Mouse (Mus musculus) hindbrain, postnatal 0 days (tissue): ENCODE measurements around the gene Ttll7. TPM values are rescaled to one million over a fixed set of nuclear protein-coding genes. Genes with fewer than 3 reads are reported as not detected.

Experiments
- ATAC-seq: fragments of 200-750 bp; cut with Nextera tagmentation; 2 replicates; pipeline ENCODE4 v1.8.0; 2017; ENCODE audit warnings: mild to moderate bottlenecking, moderate TSS enrichment, moderate library complexity
- DNase-seq: peaks from one replicate; pipeline ENCODE4 v3.0.0-alpha.2; 2015; ENCODE audit warnings: low spot score
- H3K27ac ChIP-seq: fragments of 300-500 bp; sonication (generic); 2 replicates; pipeline ENCODE4 v1.5.1; 2014; ENCODE audit warnings: mild to moderate bottlenecking
- H3K27me3 ChIP-seq: fragments of 300-500 bp; sonication (generic); 2 replicates; pipeline ENCODE4 v1.6.1; 2014; ENCODE audit warnings: low read length, mixed read lengths; ENCODE audit not compliant: insufficient read depth
- H3K36me3 ChIP-seq: fragments of 300-500 bp; sonication (generic); 2 replicates; pipeline ENCODE4 v1.6.1; 2014; ENCODE audit warnings: low read length, mixed read lengths; ENCODE audit not compliant: insufficient read depth
- H3K4me1 ChIP-seq: fragments of 300-500 bp; sonication (generic); 2 replicates; pipeline ENCODE4 v1.6.1; 2014; ENCODE audit warnings: antibody characterized with exemption, low read length, mixed read lengths; ENCODE audit not compliant: insufficient read depth
- H3K4me2 ChIP-seq: fragments of 300-500 bp; sonication (generic); 2 replicates; pipeline ENCODE4 v1.6.1; 2014; ENCODE audit warnings: low read depth, mild to moderate bottlenecking, low read length, moderate library complexity, mixed read lengths
- H3K4me3 ChIP-seq: fragments of 300-500 bp; sonication (generic); 2 replicates; pipeline ENCODE4 v1.5.1; 2014; ENCODE audit warnings: low read length
- H3K9ac ChIP-seq: fragments of 300-500 bp; sonication (generic); replicated peaks from 2 replicates; pipeline ENCODE4 v1.6.1; 2014; ENCODE audit warnings: mild to moderate bottlenecking, low read length, moderate library complexity, mixed read lengths
- H3K9me3 ChIP-seq: fragments of 300-500 bp; sonication (generic); 2 replicates; pipeline ENCODE4 v1.6.1; 2016; ENCODE audit warnings: low read length, mixed read lengths
- CTCF ChIP-seq: IDR thresholded peaks from 2 replicates; pipeline ENCODE4 v1.5.1; 2016; ENCODE audit warnings: antibody characterized with exemption, control low read depth, low read depth
- WGBS: fragments of 180-500 bp; shearing (Covaris S2); extraction: QIAGEN DNeasy Blood & Tissue Kit; methylation state at CpG from one replicate; pipeline ENCODE4 v1.1.7; 2014; 5-methylcytosine and 5-hydroxymethylcytosine counted together
- polyA plus RNA-seq: library from polyadenylated mRNA; unstranded; fragments of >200 nt; fragmentation: Nextera tagmentation; extraction: Ambion mirVana; gene quantifications from 2 replicates; pipeline ENCODE4 v1.2.1, GENCODE M21; 2015
- total RNA-seq: library from RNA; depleted of rRNA; stranded (reverse); fragments of >200 nt; gene quantifications from 2 replicates; pipeline ENCODE4 v1.2.3, GENCODE M21; 2014

Gene Ttll7
- total and polyA plus RNA-seq, 2 experiments from 2014 or later = 7.9 to 20.4 TPM

DNA sequence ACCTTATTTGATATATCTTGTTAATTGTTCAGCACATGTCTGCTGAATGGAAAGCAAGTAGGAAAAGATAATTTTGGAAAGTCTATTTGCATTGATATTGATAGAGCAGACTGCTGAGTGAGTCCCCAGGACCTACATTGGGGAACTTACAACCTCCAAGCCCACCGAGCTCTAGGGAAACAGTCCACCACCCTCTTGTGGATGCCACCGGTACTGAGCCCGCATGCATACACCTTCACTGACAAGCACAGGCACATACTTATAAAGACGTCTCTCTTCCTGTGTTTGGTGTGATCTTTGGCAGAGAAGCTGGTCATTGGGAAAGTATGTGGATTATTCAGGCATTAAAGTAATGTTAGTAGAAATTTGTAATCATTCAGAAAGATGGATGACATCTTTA, 14.4 kb downstream of the Ttll7 start:
- Histone ChIP-seq H3K36me3 (no peaks in the 10 kb centered on the region), H3K27me3 (no peaks in the 10 kb centered on the region), H3K9ac (no peak overlapping the region), H3K4me3 (no peak overlapping the region), H3K4me1 (no peaks in the 10 kb centered on the region), H3K27ac (no peak overlapping the region), H3K9me3 (no peaks in the 10 kb centered on the region), H3K4me2 (no peak overlapping the region)
- no peak for DNase-seq
- ATAC-seq = no peak
- 38% methylated on average over 4 of the region's 4 CpGs for whole genome bisulfite sequencing
- peak; percentile 60 for TF ChIP-seq CTCF

DNA sequence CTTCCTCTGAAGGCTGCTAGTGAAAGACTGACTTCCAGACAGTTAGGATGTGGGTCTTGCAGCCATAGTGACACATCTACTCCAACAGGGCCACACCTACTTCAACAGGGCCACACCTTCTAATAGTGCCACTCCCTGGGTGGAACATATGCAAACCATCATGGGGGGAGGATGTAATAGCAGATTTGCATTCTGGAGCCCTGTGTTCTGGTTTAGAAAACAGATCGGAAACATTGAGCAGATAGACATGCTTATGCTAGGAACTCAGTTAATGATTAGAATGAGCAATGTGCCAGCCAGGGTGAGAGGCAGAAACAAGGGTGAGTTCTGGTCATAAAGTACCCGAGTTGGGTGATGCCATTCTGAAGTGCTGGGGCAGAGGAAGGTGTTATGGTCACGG, 19.8 kb downstream of the Ttll7 start:
- Histone ChIP-seq H3K9ac (no peak overlapping the region), H3K4me1 (no peaks in the 10 kb centered on the region), H3K9me3 (no peaks in the 10 kb centered on the region), H3K27me3 (no peaks in the 10 kb centered on the region), H3K27ac (no peak overlapping the region), H3K4me2 (no peak overlapping the region), H3K36me3 (no peaks in the 10 kb centered on the region), H3K4me3 (no peak overlapping the region)
- 95% methylated on average over 3 of the region's 3 CpGs for WGBS
- DNase-seq (no peak), ATAC-seq (no peak)
- TF ChIP-seq CTCF = no peak

DNA sequence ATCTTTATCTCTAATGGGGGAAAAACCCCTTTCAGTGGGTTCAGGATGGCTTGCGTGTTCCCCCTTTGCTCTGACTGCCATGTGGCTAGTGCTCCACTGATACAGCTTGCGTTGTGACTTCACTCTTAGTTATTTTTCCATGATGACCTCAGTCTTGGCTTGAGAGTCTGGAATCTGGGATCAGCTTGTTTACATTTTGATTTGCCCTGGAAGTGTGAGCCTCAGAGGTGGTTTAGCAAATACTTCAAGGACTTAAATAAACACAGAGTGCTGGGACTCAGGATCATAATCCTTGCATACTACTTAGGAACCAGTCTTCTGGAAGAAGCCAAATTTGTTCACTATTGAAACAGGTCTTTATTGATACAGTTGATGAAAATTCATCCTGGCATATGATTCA, 23.8 kb downstream of the Ttll7 start:
- Histone ChIP-seq H3K36me3 (no peaks in the 10 kb centered on the region), H3K9ac (no peak overlapping the region), H3K4me1 (no peaks in the 10 kb centered on the region), H3K4me2 (no peak overlapping the region), H3K27ac (no peak overlapping the region), H3K4me3 (no peak overlapping the region), H3K27me3 (no peaks in the 10 kb centered on the region), H3K9me3 (no peaks in the 10 kb centered on the region)
- WGBS = 84% methylated on average over 2 of the region's 2 CpGs
- ATAC-seq (no peak), DNase-seq (no peak)
- TF ChIP-seq CTCF = no peak

DNA sequence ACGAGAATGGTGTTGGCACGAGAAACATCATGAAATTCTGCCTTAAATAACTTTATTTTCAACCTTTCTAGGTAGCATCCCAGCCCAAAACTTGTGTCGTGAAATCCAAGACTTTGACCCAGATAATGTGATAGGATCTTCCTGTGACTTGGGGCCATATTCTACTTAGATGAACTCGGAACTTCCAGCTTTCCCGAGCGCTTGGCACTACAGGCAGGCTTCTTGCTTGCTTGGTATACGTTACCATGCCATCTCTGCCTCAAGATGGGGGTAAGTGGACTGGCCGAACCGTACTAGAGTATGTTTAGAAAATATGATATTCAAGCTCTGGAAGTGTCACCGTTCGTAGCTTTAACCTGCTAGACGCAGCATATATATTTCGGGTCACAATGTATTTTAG, 41.8 kb downstream of the Ttll7 start:
- no peak overlapping the region for H3K4me2 ChIP-seq
- DNase-seq (no peak), ATAC-seq (no peak)
- no peaks in the 10 kb centered on the region for H3K4me1 ChIP-seq
- H3K9ac ChIP-seq = no peak overlapping the region
- no peak overlapping the region for H3K27ac ChIP-seq
- H3K9me3 ChIP-seq = no peaks in the 10 kb centered on the region
- H3K36me3 ChIP-seq = no peaks in the 10 kb centered on the region
- H3K27me3 ChIP-seq = no peaks in the 10 kb centered on the region
- 91% methylated on average over 13 of the region's 13 CpGs for WGBS
- H3K4me3 ChIP-seq = no peak overlapping the region
- no peak for TF ChIP-seq CTCF

DNA sequence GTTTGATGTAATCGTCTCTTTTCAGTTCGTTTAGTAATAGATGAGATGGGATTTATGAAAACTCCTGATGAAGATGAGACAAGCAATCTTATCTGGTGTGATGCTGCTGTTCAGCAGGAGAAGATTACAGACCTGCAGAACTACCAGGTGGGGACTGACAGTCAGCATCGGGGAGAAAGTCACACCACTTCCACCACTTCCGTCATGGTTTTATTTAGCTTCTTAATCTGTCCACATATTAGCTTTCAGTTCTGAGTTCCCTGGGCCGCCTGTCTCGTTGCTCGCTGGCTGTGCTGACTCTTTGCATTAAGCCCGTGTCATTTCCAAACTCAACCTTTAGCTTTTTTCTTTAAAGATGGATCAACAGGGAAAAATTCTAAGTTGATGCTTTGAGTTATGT, 44.4 kb downstream of the Ttll7 start:
- H3K4me3 ChIP-seq = no peak overlapping the region
- TF ChIP-seq CTCF = no peak
- H3K9ac ChIP-seq = no peak overlapping the region
- no peaks in the 10 kb centered on the region for H3K9me3 ChIP-seq
- ATAC-seq (no peak), DNase-seq (no peak)
- no peaks in the 10 kb centered on the region for H3K4me1 ChIP-seq
- no peak overlapping the region for H3K27ac ChIP-seq
- no peak overlapping the region for H3K4me2 ChIP-seq
- H3K36me3 ChIP-seq = no peaks in the 10 kb centered on the region
- WGBS = 86% methylated on average over 8 of the region's 8 CpGs
- no peaks in the 10 kb centered on the region for H3K27me3 ChIP-seq

DNA sequence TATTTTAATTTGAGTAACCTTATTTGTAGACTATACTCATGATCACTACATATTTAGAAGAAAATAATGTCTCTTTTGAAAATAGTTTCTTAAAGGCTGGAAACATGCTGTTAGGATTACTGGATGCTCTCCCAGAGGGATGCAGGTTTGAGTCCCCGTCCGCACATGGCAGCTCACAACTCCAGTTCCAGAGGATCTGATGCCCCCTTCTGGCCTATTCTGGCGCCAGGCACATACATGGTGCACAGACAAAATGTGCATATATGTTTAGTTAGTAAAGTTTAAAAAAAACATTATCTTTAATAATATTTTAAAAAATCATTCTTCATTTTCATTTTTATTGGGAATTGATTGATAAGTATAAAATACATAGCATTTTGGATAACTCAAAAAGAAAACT, 47.9 kb downstream of the Ttll7 start:
- no peak; the same call in 1 of the 2 replicates for TF ChIP-seq CTCF
- Histone ChIP-seq H3K4me3 (no peak overlapping the region), H3K27ac (no peak overlapping the region), H3K4me1 (no peaks in the 10 kb centered on the region), H3K4me2 (no peak overlapping the region), H3K36me3 (no peaks in the 10 kb centered on the region), H3K9me3 (no peaks in the 10 kb centered on the region), H3K27me3 (no peaks in the 10 kb centered on the region), H3K9ac (no peak overlapping the region)
- ATAC-seq (no peak), DNase-seq (peak; percentile 19)
- 84% methylated on average over 3 of the region's 3 CpGs for WGBS

DNA sequence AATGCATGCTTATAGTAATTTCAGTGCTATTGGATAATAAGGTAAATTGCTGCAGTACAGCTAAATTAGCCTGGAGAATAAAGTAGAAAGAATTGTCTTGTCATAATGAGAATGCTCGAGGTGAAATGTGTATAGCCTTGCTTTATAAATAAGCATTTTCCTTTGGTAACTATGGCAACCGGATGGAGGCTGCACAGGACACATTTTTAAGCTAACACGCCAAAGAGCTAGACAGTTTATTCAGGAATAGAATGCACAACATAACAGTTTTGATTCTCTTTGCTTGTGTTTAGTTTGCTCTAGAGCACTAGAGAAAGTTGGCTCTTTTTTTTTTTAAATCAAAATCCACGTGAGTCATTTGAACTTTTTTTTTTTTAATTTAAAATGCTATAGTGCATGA, 49.6 kb downstream of the Ttll7 start:
- Histone ChIP-seq H3K4me3 (no peak overlapping the region), H3K27me3 (no peaks in the 10 kb centered on the region), H3K4me2 (no peak overlapping the region), H3K9me3 (no peaks in the 10 kb centered on the region), H3K36me3 (no peaks in the 10 kb centered on the region), H3K4me1 (no peaks in the 10 kb centered on the region), H3K27ac (no peak overlapping the region), H3K9ac (no peak overlapping the region)
- no peak for TF ChIP-seq CTCF
- 41% methylated on average over 4 of the region's 4 CpGs for WGBS
- DNase-seq = peak; percentile 45
- no peak for ATAC-seq

DNA sequence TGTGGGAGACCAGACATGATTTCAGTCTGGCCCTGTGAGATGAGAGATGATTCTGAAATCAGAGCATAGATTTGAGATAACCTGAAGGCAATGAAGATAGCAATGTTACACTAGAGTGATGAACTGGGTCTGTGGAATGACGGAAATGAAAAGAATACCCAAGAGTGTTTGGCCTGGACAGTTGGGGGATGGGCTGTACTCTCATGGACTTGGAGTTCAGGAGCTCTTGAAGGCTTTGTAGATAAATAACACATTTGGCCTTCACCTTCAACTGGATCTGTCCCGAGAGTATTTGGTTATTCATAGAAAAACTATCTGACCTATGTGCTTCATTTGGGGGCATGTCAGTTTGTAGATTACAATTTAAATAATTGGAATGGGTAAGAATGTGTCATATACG, 53.4 kb downstream of the Ttll7 start:
- no peak for TF ChIP-seq CTCF
- H3K4me3 ChIP-seq = no peak overlapping the region
- no peaks in the 10 kb centered on the region for H3K9me3 ChIP-seq
- DNase-seq (no peak), ATAC-seq (no peak)
- no peak overlapping the region for H3K4me2 ChIP-seq
- no peaks in the 10 kb centered on the region for H3K27me3 ChIP-seq
- WGBS = 89% methylated on average over 3 of the region's 3 CpGs
- no peak overlapping the region for H3K9ac ChIP-seq
- no peaks in the 10 kb centered on the region for H3K36me3 ChIP-seq
- H3K27ac ChIP-seq = no peak overlapping the region
- no peaks in the 10 kb centered on the region for H3K4me1 ChIP-seq
